Mouse (Mus musculus) gastrocnemius, postnatal 4 days (tissue): ENCODE data around the gene 1700001O22Rik. TPM values are rescaled to one million over a fixed set of nuclear protein-coding genes. Genes with fewer than 3 reads are reported as not detected.
A peak's percentile ranks its signal among the peaks of the same experiment; 100 is the strongest.

Experiments used
- DNase-seq, 2 experiments: peaks; one replicate each; pipeline ENCODE4 v3.0.0; 2021 to 2022; ENCODE audit warnings: low spot score in 2 of 2, mixed read lengths in 2 of 2
- total RNA-seq, 2 experiments: library from RNA; stranded (reverse); gene quantifications; 2 replicates each; pipeline ENCODE4 v1.2.3; 2021

1700001O22Rik gene
- total RNA-seq, 2 experiments from 2014 or later = 0.69 to 0.88 TPM

DNA sequence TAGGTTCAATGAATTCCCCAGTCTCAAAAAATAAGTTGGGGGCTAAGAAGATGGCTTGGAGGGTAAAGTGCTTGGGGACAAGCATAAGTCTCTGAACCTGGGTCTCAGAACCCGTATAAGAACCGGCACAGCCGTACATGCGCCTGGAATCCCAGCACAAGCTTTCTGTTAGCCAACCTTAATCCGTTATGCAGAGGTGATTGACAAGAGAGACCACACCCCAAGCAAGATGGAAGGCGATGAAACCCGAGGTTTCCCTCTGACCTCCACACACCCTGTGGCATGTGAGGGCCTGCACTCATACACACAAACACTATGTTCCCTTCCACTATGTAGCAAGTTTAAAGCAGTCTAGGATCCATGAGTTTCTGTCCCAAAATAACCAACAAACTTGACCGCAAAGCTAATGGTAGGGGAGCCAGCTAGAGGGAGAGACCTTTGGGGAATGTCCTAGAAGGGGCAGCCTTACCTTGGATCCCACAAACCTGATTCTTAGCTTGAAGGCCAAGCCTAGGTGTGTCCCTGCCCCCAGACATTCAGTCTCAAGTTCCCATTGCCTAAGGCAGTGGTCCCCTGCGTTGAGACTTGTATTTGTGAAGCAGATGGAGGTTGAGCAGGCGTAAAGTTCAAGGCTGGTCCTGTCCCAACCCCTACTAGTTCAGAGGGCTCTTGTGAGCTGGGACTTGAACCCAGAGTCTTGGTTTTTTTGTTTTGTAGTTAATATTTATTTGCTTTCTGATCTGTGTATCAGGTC is 46.3 kb downstream of the 1700001O22Rik start:
- no peak for DNase-seq

DNA sequence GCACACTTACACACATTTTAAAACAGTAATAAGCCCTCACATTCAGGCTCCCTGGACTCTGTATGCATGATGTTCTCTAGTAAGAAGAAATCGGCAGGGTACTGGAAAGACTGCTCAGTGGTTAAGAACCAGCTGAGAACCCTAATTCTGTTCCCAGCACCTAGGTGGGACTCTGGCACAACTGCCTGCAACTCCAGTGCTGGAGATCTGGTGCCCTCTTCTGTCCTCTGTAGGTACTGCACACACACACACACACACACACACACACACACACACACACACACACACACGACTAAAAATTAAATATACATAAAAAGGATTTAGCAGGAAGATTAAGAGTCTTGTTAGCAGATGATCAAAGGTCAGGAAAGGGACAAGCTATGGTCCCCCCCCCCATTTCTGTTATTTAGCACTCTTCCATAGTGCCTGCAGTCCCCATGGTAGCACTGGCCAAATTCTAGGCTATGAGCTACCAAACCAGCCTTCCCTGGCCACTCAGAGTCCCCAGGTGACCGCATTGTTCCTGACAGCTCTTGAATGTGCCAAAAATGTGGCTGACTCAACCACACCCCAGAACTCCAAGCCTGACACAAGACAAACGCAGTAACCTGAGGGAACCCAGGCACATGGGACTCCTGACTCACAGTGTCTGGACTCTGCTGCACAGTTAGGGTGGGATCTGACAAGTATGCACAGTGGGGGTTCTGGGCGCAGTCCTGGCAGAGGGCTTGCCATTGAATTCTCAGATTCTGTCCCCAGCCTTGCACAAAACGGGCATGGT is 47.3 kb downstream of the 1700001O22Rik start:
- no peak for DNase-seq

GRCm38 (mm10) chr2:30754831-30755230 is 48.6 kb downstream of the 1700001O22Rik start:
- no peak for DNase-seq

- peak; percentile 40 to 42 for DNase-seq
Observed at GRCm38 (mm10) chr2:30753219-30753618, 50.2 kb downstream of the 1700001O22Rik start.

DNA sequence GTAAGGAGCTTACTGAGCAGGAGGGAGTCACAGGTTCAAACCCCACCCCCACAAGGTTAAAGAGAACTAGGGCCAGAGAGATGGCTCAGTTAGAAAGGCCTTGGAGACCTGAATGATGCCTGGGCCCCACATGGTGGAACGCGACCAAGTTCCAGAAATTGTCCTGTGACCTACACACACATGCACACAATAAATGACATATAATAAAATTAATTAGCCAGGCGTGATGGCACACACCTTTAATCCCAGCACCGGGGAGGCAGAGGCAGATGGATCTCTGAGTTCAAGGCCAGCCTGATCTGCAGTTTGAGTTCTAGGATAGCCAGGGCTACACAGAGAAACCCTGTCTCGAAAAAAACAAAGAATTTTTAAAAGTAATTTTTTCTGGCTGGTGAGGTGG is 51.0 kb downstream of the 1700001O22Rik start:
- DNase-seq = no peak

GRCm38 (mm10) chr2:30750025-30750424 is 53.4 kb downstream of the 1700001O22Rik start:
- no peak for DNase-seq

GRCm38 (mm10) chr2:30747602-30748162 is 55.8 kb downstream of the 1700001O22Rik start:
- no peak for DNase-seq

Other genes with a start within 250 kb of the 1700001O22Rik start
- 1 to 10 TPM; 4.5 to 4.6 TPM for gene Cstad, start 208.6 kb downstream of the 1700001O22Rik start, total RNA-seq
- gene Ntmt1, start 4.2 kb upstream of the 1700001O22Rik start, total RNA-seq = 10 to 100 TPM; 29.2 to 32.8 TPM
- 10 to 100 TPM; 13.4 to 18.9 TPM for gene Asb6, start 26.7 kb upstream of the 1700001O22Rik start, total RNA-seq
- 10 to 100 TPM; 12.3 to 13.3 TPM for gene Prrx2, start 31.3 kb upstream of the 1700001O22Rik start, total RNA-seq
- 10 to 100 TPM in 1 of 2 experiments, 1 to 10 TPM in 1; 8.8 to 12.1 TPM for gene Ptges, start 126.2 kb upstream of the 1700001O22Rik start, total RNA-seq
- gene Tor1b, start 149.3 kb upstream of the 1700001O22Rik start, total RNA-seq = 10 to 100 TPM; 29.3 to 30.4 TPM
- gene Tor1a, start 164.3 kb upstream of the 1700001O22Rik start, total RNA-seq = 10 to 100 TPM; 21.4 to 23.1 TPM
- gene BC005624, start 178.5 kb upstream of the 1700001O22Rik start, total RNA-seq = 10 to 100 TPM; 17.4 to 21.3 TPM
- 10 to 100 TPM; 40.0 to 44.8 TPM for gene Usp20, start 178.6 kb upstream of the 1700001O22Rik start, total RNA-seq